Mouse (Mus musculus) left cerebral cortex, adult 18-20 months (tissue): ENCODE measurements around the gene Srebf2. TPM values are rescaled to one million over a fixed set of nuclear protein-coding genes. Genes with fewer than 3 reads are reported as not detected.
"Not testable (repeated sequence)": the region's sequence is repeated elsewhere in the genome, so short reads cannot be mapped to it uniquely, and the experiment has no call there.

Experiments
- DNase-seq, 2 experiments: peaks; one replicate each; pipeline ENCODE4 v3.0.0; 2021 to 2022; ENCODE audit warnings: low spot score in 2 of 2, mixed read lengths in 1 of 2
- long read RNA-seq, 2 experiments: library from polyadenylated mRNA; stranded (forward); transcript quantifications; one replicate each; pipeline ENCODE4 v2.0.0; 2021
- total RNA-seq, 2 experiments: library from RNA; stranded (reverse); gene quantifications; 2 replicates each; pipeline ENCODE4 v1.2.3; 2021

Srebf2 gene
- total RNA-seq: 100 to 1,000 TPM; 213 to 223 TPM
- long read RNA-seq, experiment 1, full-length matches to known transcripts: 53 of 115 reads
- long read RNA-seq, experiment 1, partial matches to known transcripts: 49 of 115 reads
- long read RNA-seq, experiment 1, other reads (novel, unspliced or antisense): 13 of 115 reads
- long read RNA-seq, experiment 2, full-length matches to known transcripts: 45 of 102 reads
- long read RNA-seq, experiment 2, partial matches to known transcripts: 38 of 102 reads
- long read RNA-seq, experiment 2, other reads (novel, unspliced or antisense): 19 of 102 reads

DNA sequence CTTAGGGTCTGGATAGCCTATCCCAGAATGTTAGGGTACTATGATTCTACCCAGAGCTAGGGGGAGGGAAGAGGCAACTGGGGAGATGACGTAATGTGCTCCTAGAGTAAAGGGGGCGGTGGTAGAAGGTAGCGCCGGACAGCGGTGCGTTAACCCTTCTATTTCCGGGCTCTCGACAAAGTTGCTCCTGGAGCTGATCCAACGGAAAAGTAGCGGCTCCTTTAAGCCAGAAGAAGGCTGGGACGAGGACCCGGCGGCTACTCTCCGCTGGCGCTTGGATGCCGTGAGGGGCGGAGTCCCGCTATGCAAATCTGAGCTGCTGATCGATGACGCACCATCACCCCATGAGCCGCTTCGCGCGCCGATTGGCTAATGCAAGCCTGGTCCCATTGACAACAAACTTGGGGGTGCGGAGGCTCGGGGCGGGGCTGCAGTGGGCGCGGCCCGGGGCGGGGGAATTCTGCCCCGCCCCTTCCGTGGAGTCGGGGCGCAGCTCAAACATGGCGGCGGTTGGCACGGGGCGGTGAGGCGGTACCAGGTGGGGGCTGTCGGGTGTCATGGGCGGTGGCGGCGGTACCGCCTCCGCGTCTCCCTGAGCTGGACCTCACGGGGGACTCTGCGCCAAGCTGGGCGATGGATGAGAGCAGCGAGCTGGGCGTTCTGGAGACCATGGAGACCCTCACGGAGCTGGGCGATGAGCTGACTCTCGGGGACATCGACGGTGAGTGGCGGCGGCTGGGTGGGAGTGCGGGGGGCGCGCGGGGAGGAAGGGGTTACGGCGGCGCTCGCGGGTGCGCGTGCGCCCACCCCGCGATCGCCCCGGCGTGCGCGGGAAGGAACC, at the start of gene Srebf2:
TSS of gene Srebf2 (plus strand) at position 412 of the 841 bp plus-strand sequence.
- peak; percentile 98 to 100 for DNase-seq

DNA sequence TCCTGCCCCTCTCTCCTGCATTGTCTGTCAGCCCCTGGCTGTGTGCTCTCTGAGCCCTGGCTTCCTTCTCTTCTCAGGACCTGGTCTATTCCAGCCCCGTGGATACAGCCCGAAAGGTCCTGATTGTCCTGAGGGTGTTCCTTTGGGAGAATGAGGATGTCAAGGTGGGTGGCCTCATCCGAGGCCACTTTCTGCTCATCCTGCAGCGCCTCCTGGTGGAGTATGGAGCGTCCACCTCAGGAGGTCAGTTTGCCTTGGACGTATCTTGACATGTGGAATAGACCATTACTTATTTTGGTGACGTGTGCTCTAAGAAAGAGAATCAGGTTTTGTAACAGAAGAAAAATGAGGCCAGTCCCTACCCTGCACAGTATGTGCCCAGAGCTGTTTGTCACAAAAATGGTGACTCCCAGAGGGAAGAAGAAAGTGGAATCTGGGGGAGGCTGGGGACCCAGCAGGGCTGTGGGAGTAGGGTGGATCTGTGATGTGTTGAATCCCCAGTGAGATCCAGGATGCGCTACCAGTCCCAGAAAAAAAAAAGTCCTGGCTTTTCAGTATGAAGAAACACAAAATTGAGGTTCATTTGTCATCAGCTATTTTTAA, 39.9 kb upstream of the Srebf2 start:
- peak; percentile 62 to 66 for DNase-seq

DNA sequence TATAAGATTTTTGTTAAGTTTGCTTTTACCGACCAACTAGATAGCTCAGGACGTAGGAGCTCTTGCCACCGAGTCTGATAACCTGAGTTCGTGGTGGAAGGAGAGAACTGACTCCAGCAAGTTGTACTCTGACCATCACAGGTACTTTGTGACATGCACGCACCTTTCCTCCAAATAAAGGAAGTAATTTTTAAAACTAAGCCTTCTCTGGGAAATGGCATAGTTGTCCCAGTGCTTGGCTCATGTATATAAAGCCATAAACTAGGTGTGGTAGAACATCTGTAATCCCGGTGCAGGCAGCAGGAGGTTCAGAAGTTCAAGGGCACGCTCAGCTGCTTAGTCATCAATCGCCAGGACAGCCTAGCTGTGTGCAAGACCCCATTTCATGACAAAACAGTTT, 26.4 kb upstream of the Srebf2 start:
- DNase-seq: no peak

DNA sequence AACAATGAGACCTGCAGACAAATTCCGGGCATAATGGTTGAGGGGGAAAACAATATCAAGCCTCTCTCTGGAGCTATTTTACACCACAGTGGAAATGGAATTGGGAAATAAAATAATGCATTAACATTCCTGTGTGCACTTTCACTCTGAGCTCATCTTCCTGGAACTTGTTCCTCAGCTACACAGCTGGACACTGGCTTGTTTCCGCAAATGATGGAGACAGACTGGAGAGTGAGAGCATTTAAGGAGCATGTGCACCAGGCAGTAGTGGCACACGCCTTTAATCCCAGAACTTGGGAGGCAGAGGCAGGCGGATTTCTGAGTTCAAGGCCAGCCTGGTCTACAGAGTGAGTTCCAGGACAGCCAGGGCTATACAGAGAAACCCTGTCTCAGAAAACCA, 20.3 kb upstream of the Srebf2 start:
- DNase-seq: not testable (repeated sequence)

DNA sequence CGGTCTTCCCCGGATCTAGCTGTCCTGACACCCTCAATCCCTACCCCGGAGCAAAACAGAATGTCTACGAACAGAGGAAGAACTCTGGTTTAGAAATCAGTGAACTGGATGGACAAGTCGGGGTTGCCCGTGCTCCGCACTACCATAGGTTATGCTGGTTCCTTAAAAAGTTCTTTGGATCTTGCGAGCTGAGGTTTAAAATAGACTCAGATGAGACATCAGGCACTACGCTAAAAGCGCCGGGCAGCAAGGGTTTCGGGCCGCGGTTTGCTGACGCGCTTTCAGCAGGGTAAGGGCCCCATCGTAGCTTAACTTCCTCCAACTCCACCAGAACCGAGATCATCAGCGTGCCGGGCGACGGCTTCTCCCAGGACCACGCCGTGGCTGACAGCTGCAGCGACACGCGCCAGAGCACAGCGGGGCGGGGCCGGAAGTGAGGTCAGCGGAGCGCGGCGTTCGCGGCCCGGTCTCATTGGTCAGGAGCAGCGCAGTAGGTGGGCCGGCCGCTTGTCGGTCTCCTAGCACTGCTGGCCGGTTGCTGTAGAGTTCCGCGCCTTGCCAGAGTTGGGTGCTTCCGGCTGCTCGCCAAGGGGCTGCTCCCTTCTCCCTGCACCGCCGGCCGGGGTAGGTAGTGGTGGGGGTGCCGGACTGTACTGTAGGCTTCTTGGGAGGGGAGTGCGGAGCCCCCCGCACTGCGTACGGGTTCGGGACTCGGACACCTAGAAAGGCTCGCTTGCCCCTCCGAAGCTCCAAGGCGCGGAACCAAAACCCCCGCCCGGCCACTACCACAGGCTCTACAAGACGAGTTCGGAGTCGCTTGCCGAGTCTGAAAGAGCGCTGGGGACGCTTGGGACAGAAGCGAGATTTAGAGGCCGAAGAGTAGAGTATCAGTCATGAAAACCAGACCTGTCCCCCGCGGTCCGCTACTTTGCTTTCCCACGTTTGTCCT, 19.3 kb upstream of the Srebf2 start, which contains the start of gene Ccdc134:
TSS of gene Ccdc134 (plus strand) at position 497 of the 949 bp plus-strand sequence.
- peak; percentile 97 for DNase-seq

DNA sequence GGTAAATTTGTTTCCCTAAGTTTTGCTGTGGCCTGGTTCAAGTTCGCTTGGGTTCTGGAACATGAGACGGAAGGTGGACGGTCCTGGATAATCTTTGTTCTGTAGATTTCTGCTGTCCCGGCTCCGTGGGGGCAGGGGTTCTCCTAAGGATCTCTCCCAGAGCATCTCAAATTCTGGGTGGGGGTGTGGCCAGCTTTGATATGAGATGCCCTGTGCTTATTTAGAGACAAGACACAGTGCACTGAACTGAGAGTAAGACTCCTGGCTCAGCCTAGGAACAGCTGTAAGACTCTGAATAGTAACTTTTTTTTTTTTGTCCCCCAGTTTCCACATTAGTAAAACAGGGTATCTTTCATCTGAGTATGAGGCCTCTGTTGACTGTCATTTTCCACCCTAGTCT, 18.6 kb upstream of the Srebf2 start:
- no peak for DNase-seq

DNA sequence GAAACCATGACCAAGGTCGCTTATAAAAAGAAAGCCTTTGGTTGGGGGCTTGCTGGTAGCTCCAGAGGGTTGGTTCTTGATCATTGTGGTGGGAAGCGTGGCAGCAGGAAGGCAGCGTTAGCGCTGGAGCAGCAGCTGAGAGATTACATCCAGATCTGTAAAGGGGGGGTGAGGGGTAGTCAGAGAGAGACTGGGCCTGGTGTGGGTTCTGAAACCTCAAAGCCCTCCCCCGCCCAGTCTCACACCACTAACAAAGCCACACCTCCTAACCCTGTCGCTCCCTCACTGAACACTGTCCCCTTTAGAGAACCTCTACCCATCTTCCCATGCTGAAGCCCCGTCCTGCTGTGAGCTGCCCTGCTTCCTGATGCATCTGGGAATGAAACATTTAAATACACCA, 16.4 kb upstream of the Srebf2 start:
- DNase-seq: no peak

DNA sequence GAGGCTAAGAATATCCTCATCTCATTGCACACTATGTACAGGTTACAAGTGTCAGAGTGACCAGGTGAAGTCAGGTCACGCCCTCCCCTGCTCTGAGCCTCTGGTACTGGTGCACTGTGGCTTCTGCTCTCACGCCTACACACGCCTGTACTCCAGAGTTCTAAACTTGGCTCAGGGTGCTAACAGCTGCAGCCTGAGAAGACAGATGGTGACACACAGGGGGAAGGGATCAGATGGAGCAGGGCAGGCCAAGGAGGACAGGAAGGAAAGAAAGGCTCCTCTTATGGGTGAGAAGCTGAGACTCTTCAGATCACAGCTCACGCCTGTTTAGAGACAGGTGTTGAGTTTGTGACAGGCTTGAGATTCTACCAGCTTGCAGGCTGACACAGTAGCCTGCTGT, 11.6 kb upstream of the Srebf2 start:
- DNase-seq: peak in 1 of 2 experiments; percentile 53

DNA sequence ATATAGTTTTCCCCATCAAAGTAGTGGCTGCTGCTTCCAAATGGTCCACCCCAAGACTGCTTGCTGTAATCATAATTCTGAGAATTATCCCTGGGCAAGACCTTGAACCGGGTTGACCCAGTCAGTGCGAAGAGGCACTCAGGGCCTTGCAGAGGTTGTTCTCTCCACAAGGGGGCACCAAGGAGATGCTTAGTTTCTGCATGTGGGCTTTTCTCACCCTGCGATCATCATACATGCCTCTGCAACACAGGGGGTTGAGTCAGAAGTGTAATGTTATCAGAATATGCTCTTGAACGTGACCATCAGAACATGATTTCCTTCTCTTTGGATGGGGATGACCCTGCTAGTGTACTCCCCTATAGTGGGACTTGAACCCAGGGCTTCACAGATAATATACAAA, 8.4 kb upstream of the Srebf2 start:
- peak; percentile 61 to 66 for DNase-seq

DNA sequence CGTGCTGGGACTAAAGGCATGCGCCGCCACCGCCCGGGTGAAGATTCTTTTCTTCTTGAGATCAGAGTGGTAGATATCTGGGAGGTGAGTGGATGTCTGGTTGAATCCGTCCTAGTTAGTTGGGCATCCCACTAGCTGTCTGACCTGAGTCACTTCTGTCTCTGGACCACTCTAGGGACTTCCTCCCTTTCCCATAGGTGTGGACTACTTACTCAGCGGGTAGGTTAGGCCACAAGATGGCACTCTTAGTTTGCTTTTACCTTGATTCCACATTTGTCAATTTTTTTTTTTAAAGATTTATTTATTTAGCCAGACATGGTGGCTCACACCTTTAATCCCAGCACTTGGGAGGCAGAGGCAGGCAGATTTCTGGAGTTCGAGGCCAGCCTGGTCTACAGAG, 7.8 kb upstream of the Srebf2 start:
- no peak for DNase-seq

DNA sequence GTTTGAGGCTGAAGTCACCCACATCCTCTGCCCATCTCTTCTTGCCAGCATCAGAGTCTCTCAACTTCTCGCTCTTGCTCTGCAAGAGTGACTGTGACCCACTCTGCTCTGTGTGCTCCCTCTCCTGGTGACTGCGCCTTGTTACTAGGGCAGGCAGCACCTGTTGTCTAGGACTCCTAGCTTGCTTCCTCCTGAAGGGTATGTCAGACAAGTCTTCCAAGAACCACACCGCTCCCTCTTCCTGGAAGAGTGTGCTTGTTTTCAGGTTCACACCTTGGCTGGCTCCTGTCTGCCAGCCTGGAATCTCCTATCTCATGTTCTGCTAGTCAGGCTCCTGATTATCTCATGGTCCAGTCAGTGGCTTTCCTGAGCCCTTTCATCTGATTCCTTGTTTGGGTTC, 6.6 kb upstream of the Srebf2 start:
- DNase-seq: no peak

DNA sequence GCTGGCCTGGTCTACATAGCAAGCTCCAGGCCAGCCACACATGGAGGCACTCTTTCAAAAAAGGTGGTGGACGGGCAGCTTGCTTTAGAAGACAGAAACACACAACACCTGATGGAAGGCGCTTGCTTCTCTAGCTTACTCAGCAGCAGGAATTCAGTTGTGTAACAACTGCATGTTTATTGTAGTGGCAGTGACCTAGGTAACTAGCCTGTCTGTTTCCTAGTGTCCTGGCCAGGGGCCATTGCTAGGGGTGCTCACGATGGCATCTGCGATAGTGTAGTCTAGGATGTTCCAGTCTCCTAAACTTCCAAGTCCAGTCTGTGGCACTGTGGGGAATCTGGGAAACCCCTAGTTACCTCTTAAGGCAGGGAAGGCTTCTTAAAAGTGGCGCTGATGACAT, 2.8 kb upstream of the Srebf2 start:
- no peak for DNase-seq

DNA sequence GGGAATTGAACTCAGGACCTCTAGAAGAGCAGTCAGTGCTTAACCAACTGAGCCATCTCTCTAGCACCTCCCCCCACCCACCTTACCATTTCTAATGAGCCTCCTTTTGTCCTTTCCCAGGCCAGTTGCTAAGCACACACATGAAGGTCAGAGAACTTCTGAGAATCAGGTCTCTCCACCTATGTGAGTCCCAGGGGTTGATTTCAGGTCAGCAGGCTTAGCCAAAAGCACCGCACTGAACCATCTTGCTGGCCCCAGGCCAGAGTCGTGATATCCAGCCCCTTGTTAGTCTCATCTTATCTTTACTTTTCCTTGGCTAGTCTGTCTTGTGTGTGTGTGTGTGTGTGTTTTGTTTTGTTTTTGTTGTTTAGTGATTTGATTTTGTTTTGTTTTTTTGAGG, 1.6 kb upstream of the Srebf2 start:
- no peak for DNase-seq

DNA sequence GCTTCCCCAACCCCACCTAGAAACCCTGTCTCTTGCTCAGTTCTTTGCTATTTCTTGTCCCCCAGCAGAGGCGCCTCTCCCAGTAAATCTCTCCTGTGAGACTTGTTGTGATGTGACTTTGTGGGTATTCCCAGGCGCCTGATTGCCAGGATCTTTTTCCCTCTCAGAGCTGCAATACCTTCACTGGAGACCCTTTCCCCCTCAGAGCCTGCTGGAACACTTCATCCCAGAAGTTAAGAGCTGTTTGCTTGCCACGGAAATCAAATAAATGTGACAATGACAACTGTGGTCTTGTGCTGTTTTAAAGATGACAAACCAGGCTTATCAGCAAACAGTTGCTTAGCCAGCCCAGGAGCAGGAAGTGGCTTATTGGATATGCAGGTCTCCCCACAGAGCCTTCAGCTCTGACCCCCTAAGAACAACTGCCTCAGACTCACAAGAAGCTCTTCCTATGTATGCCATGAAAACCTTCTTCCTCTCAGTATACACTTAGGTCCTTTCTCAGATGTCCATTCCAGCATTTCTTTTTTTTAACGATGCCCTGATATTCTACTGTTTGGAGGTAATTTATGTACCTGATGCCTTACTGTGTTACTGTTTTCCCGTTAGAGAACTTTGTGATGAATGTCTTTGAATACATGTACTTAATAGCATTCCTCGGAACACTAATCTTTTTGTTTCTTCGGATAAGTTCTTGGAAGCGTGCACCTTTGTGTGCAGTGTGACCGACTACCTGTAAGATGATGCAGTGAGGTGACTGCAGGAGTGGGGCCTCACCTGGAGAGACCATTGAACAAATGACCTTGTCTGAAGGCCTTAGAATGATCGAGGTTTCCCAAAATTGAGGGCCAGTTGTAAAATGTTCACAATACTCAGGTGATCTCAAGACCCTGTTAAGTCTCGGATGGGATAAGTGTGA, 871 bp upstream of the Srebf2 start:
- DNase-seq: no peak

DNA sequence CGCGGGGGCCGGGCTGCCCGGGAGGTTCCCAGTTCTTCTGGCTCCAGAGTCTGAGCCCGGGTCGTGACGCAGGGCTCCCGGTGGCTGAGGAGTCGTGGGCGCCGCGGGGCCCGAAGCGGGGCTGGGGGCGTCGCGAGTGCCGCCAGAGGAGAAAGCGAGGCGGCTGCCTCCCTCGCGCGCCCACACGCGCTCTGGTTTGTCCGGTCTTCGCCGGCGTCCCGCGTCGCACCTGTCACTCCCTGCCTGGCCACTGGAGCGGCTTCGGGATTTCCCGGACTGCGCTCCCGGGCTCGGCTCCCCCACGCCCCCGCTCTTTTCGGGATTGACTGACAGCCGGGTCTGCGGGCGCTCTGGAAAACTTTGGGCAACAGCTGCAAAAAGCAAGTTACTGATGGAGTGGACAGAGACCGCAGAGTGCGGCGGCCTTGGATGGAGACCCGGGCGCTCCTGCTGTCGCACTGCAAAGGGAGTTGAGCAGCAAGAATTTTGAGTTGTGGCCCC, 680 bp downstream of the Srebf2 start:
- DNase-seq: peak; percentile 67 to 73

DNA sequence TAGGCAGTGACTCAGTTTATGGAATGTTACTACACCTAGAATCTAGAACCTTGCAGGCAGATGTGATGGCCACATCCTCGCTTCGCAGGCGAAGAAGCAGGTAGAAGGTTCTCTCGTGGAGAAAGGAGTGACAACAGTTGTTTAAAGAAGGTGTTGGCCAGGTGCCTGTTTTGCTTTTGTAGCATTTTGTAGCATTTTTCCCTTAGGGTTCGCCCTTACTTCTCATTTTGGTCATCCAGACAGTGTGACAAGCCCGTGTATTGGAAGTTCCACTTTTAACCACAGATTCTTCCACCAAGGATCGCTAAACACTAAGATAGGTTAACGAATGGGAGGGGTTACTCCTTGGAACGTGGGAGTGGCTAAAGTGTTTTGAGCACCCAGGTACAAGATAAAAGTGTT, 1.5 kb downstream of the Srebf2 start:
- no peak for DNase-seq

DNA sequence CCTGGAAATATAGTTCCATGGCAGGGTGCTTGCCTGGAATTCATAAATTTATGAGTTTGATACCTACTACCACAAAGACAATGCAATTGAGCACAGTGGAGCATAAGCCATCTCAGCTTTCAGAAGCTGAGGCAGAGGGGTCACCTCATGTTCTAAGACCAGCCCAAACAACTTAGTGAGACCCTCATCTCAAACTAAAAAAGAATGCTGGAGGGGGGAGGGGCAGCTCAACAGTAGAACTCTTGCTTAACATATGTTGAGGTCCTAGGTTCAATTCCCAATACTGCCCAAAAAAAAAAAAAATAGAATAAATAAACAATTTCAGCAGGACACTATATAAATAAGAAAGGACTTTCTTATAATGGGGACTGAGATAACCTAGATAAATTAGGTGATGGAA, 3.1 kb downstream of the Srebf2 start:
- DNase-seq: no peak

DNA sequence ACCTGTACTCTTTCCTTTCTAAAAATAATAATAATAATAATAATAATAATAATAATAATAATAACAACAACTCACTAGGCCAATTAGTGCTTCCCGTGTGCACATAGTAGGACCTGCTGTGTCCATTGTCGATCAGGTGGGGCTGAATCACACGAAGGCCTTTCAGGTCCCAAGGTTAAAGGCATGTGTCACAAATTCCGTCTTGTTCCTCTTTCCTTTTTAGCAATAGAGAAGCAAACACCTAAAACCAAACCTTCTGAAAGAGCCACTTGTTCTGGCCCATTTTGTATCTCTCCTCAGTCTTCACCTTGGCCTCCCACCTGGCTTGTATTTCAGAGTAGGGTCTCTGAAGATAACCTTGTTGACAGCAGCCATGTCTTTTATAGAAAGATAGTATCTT, 4.2 kb downstream of the Srebf2 start:
- no peak for DNase-seq

DNA sequence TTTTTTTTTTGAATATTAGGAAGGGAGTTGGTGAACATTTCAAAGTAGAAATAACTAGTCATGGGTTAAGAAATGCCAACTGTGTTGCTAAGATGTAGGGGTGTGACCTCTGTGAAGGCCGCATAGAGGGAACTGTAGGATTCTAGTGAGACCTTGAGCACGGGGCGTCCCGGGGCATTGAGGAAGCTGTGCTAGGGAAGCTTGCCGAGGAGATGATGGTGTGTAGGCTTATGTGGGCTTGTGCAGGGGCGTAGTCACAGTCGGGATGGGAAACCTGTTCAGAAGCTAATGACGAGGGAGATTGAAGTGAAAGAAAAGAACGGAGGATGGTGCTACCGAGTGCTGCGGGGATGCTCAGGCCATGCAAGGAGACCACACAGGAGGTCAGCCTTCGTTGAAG, 5.0 kb downstream of the Srebf2 start:
- DNase-seq: no peak

DNA sequence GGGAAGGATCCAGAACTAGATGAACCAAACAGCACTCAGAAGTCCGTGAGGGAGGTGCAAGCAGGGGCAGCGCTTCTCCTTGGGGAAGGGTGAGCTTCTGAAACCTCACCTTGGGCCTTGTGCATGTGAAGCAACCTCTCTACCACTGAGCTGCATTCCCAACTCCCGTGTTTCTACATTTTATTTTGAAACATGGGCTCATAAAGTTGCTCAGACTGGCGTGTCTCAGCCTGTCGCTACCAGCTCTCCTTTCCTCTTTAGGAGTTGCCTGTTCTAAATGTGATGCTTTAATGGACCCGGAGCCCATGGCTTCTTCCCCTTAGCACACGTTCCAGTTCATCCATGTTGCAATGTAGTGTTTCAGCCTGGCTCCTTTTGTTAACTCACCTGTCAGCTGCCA, 5.5 kb downstream of the Srebf2 start:
- DNase-seq: no peak
